Mouse (Mus musculus) CD4-positive naive resting alpha-beta T cell, adult 57 days (primary cell): Measurements from ENCODE around the gene Elavl3. TPM values are rescaled to one million over a fixed set of nuclear protein-coding genes. Genes with fewer than 3 reads are reported as not detected.

ENCODE experiments used
- total RNA-seq: library from RNA; stranded (reverse); gene quantifications from one replicate; pipeline ENCODE4 v1.2.4, GENCODE M21; 2023

Gene Elavl3
- total RNA-seq, result not detected

DNA sequence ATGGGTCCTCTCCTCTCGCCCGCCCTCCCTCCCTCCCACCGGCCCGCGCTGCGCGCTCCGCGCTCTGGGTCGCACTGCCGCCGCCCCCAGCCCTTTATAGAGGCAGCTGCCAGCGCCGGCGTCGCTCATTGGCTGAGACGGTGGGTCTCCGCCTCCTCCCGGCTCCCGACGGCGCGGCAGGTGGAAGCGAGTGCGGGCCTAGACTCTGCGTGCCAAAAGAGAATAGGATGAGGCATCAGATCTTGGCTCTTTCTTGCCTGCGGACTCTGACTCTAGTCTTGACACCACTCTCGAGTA, at the start of gene Elavl3:
Gene Elavl3 (minus strand): TSS at position 66 of the 297 bp plus-strand sequence.

DNA sequence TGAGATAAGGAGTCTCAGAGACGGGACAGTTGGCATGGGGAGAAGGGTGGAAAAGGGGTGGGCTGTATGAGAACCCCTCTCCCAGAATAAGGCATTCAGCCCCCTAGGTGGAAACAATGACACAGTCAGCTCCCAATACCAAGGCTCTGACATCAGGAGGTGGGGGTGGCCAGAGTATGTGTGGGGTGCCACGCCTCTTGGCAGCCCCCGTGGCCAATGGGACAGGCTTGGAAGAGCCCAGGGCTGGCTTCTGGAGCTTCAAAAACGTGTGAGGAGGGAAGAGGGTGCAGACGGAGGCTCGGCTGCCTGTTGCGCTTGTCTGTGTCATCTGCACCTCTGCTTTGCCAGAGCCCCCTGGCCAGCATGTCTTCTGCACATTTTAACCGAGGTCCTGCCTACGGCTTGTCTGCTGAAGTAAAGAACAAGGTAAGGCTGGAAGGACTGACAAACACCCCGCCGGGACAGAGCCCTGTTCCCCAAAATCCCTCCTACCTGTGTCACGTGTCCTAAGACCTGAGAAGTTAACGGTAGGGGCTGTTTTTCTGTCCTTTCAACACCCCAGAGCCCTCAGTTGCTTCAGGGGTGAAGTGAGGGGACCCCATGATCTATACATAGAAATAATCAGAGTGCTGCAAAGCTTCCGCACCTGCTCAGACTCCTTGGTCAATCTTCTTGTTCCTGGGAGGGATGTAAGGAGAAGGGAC, 47.3 kb upstream of the Elavl3 start, which contains the start of gene Cnn1:
Gene Cnn1 (plus strand): TSS at position 224 of the 704 bp plus-strand sequence.

DNA sequence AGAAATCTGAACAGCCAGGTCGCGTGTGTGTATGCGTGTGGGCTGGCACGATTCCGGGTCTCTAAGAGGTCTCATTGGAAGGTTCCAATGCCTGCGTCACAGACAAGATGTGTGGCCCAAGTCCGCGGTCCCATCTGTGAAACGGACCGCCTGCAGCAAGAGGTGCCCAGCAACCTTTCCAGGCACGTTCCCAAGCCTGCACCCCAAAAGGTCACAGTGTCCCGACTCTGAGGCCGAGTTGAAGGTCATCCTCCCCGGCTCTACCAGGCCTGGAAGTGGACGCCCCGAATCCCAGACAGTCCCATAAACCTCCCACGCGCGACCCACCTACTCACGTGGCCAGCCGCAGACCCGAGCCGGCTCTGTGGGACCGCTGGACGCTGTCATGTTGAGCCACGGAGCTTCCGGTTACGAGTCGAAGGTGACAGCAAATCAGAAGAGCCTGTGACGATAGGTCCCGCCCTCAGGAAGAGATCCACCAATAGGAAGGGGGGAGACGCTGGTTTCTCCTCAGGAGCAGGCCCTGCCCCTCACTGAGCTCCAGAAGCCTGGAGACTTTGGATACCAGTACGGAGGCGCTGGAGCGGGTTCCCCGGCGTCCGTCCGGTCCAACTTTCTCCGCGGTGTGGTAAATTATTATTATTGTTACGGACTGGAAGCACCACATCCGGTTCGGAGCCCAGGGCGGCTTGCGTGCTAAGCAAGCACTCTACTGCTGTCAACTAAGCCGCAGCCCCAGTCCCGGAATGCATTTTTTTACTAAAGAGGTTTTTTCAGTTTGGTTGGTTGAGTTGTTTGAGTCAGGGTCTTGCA, 33.4 kb upstream of the Elavl3 start, which contains the start of gene Ecsit:
Gene Ecsit (minus strand): TSS at position 417 of the 813 bp plus-strand sequence.

DNA sequence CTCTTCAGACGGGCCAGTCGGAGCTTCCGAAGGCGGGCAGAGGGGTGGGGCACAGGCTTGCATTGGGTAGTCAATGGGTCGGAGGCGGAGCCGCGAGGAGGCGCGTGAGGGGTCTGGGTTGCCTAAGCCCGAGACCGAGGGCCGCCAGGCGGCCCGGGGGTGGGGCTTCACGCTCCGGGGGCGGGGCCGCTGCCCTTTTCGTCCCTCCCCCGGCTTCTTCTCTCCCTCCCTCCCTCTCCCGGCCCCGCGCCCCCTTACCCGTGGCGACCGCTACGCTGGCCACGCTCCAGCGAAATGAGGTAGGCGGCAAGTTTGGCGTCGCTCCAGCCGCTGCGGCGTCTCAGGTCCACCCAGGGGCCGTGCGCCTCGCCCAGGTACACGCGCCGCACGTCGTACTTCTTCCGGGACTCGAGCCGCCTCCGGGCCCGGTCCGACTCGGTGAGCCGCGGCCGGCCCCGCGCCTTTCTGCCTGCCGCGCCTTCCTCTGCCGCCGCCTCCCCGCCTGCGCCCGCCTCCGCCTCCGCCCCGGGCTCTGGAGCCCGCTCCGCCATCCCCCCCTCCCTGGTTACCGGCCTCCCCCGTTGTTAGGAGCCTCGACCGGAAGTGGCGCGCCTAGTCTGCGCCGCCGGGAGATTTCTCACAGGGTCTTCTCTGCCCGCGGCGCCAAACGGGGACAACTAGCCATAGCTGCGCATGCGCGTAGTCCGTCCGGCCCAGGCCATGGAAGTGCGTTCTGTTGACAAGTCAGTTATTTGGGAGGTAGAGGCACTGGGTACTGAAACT, 19.2 kb upstream of the Elavl3 start, which contains the start of the genes Gm49318 and Zfp653:
Gene Gm49318 (minus strand): TSS at position 469 of the 783 bp plus-strand sequence.
Gene Zfp653 (minus strand): TSS at position 586 of the 783 bp plus-strand sequence.

DNA sequence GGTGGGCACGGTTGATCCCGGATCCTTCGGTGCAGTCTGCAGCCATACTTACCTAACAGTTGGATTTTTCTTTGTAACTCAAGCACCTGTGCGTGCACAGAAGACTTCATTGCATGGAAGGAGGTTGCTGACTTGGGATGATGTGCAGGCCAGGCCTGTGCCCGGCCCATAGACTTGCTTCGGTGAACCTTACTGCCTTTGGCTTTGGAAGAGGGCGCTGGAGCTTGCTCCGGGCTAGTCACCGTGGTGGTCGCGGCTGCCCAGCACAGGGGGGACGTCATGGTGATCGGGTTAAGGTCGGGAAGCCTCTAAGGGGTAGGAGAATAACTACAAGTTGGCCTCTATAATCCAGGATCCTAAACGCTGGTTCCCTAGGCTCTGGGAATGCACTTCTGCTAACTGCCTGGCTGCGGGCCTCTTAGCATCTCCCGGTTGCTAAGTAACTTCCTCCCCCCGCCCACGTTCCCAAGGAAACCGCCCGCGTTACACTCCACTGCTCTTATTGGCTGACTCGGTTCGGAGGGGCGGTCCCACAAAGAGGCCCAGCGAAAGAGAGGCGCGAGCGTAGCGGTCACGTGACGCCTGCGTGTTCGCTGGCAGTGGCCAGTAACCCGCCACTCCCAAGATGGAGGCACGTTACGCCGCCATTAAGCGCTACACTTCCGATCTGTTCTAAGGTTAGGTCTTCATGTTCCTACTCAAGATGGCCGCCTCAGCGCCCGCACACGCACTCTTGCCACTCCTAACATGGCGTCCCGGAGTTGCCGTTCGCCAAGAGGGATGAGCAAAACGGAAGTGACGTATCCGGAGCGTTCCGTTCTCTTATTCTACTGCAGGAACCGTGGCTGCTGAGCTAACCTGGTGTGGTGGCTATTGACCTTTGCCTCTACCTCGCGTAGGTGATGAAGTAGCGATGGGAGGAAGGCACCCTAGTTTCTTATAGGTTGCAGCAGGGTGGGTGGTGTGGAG, 49.3 kb downstream of the Elavl3 start, which contains the start of the genes Ccdc151 and Prkcsh:
Gene Ccdc151 (minus strand): TSS at position 441 of the 969 bp plus-strand sequence.
Gene Prkcsh (plus strand): TSS at position 613 of the 969 bp plus-strand sequence.

DNA sequence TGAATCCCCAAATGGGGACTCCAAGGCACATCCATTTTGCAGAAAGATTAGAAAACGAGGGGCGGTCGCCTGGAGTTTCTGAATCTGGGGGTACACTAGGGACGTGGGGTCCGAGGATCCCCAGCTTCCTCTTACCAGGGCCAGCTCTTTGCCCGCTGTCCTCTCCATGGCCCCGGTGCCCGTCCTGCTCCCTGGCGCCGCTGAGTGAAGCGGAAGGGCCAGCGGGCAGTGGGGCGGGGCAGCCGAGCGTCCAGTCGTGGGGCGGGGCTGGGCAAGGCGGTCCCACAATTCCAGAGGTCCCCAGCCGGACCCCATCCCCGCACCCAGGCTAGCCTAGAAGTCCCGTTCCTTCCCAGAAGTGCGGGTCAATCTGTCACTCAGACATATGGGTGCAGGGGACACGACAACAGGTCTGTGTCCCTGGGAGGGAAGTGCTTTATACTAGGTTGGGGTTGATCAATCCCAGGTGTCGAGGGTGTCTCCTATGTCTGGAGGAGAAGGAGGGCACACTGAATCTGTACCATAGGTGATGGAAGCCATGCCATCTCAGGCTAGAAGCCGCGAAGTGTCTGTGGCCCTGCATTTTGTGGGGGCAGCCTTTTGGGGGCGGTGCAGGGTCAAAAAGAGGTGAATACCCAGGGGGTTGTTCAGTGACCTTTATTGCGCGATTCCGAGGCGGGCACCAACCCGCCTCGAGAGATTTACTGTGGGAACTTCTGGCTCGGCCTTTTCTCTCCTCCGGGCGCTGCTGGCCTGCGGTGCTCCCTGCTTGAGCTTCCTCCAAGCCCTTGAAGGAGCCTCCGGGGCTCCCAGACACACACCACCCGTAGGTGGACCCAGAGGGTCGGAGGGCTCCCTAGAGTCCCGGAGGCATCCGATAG, 62.4 kb downstream of the Elavl3 start, which contains the start of gene Rgl3:
Gene Rgl3 (minus strand): TSS at position 217 of the 881 bp plus-strand sequence.

Other genes starting within 250 kb of the Elavl3 start
- not detected for gene Angptl8, start 216.5 kb downstream of the Elavl3 start, total RNA-seq
- 5.2 TPM for gene Dock6, start 199.4 kb downstream of the Elavl3 start, total RNA-seq
- gene Rab3d, start 133.8 kb downstream of the Elavl3 start, total RNA-seq, result 19.6 TPM
- not detected for gene Ccdc159, start 124.6 kb downstream of the Elavl3 start, total RNA-seq
- gene Tmem205, start 124.5 kb downstream of the Elavl3 start, total RNA-seq, result not detected
- gene Plppr2, start 115.0 kb downstream of the Elavl3 start, total RNA-seq, result 1.0 TPM
- 7.9 TPM for gene Swsap1, start 96.3 kb downstream of the Elavl3 start, total RNA-seq
- gene Epor, start 88.5 kb downstream of the Elavl3 start, total RNA-seq, result 0.53 TPM
- not detected for gene Rgl3, start 62.6 kb downstream of the Elavl3 start, total RNA-seq
- not detected for gene Ccdc151, start 49.4 kb downstream of the Elavl3 start, total RNA-seq
- gene Prkcsh, start 49.2 kb downstream of the Elavl3 start, total RNA-seq, result 91.3 TPM
- gene Gm49318, start 19.2 kb upstream of the Elavl3 start, total RNA-seq, result not detected
- gene Zfp653, start 19.4 kb upstream of the Elavl3 start, total RNA-seq, result 28.7 TPM
- gene Ecsit, start 33.4 kb upstream of the Elavl3 start, total RNA-seq, result 29.4 TPM
- gene Cnn1, start 47.2 kb upstream of the Elavl3 start, total RNA-seq, result not detected
- gene Elof1, start 65.1 kb upstream of the Elavl3 start, total RNA-seq, result 32.2 TPM
- 202 TPM for gene Acp5, start 83.7 kb upstream of the Elavl3 start, total RNA-seq
- gene Pigyl, start 104.8 kb upstream of the Elavl3 start, total RNA-seq, result 19.9 TPM
- not detected for gene Zfp872, start 136.1 kb upstream of the Elavl3 start, total RNA-seq
- 36.4 TPM for gene Zfp809, start 173.7 kb upstream of the Elavl3 start, total RNA-seq
- gene Zfp599, start 207.9 kb upstream of the Elavl3 start, total RNA-seq, result 2.5 TPM